Mouse (Mus musculus) activated CD4-positive, CD25-positive, alpha-beta regulatory T cell, adult 4 months (primary cell): ENCODE results near the gene Lctl. TPM values are rescaled to one million over a fixed set of nuclear protein-coding genes. Genes with fewer than 3 reads are reported as not detected.
"Not testable (repeated sequence)": the region's sequence is repeated elsewhere in the genome, so short reads cannot be mapped to it uniquely, and the experiment has no call there.

Experiments used
- ATAC-seq: one replicate; pipeline ENCODE4 v1.8.0; 2017
- polyA plus RNA-seq, 2 experiments: library from polyadenylated mRNA; unstranded; fragments of 100-300 nt; shearing (Covaris generic); gene quantifications; one replicate each; pipeline ENCODE4 v1.2.1; 2017

The Lctl gene
- polyA plus RNA-seq, 2 experiments from 2014 or later, result not detected

GRCm38 (mm10) chr9:64120584-64121277 is 3.8 kb downstream of the Lctl start:
- ATAC-seq, result no peak

GRCm38 (mm10) chr9:64122601-64123000 is 5.7 kb downstream of the Lctl start:
- no peak for ATAC-seq

- ATAC-seq, result not testable (repeated sequence)
Observed at GRCm38 (mm10) chr9:64124846-64125245, 7.9 kb downstream of the Lctl start.

- ATAC-seq, result no peak
Observed at GRCm38 (mm10) chr9:64125307-64125706, 8.4 kb downstream of the Lctl start.

- ATAC-seq, result no peak
Observed at GRCm38 (mm10) chr9:64126121-64126520, 9.2 kb downstream of the Lctl start.

- no peak for ATAC-seq
Observed at GRCm38 (mm10) chr9:64131623-64132022, 14.7 kb downstream of the Lctl start.

GRCm38 (mm10) chr9:64138896-64139295 is 21.9 kb downstream of the Lctl start:
- ATAC-seq, result not testable (repeated sequence)

- ATAC-seq, result no peak
Observed at GRCm38 (mm10) chr9:64139879-64140278, 22.9 kb downstream of the Lctl start.

- no peak for ATAC-seq
Observed at GRCm38 (mm10) chr9:64156641-64157040, 39.7 kb downstream of the Lctl start.

- ATAC-seq, result no peak
Observed at GRCm38 (mm10) chr9:64160471-64160870, 43.5 kb downstream of the Lctl start.

- ATAC-seq, result not testable (repeated sequence)
Observed at GRCm38 (mm10) chr9:64169967-64170366, 53.0 kb downstream of the Lctl start.

- peak; percentile 38 for ATAC-seq
Observed at GRCm38 (mm10) chr9:64172145-64172815, 55.3 kb downstream of the Lctl start.

GRCm38 (mm10) chr9:64172816-64173665 is 56.1 kb downstream of the Lctl start, which contains the start of the genes Zwilch and Rpl4:
Gene Zwilch (minus strand): TSS chr9:64173104.
Gene Rpl4 (plus strand): TSS chr9:64173375.
- peak; percentile 74 for ATAC-seq

GRCm38 (mm10) chr9:64173666-64174220 is 56.8 kb downstream of the Lctl start:
- no peak for ATAC-seq

GRCm38 (mm10) chr9:64174341-64174740 is 57.4 kb downstream of the Lctl start:
- no peak for ATAC-seq

- ATAC-seq, result no peak
Observed at GRCm38 (mm10) chr9:64174766-64175165, 57.8 kb downstream of the Lctl start.

- no peak for ATAC-seq
Observed at GRCm38 (mm10) chr9:64175378-64175777, 58.4 kb downstream of the Lctl start.

GRCm38 (mm10) chr9:64178610-64178973 is 61.6 kb downstream of the Lctl start:
- peak; percentile 20 for ATAC-seq

- ATAC-seq, result peak; percentile 89
Observed at GRCm38 (mm10) chr9:64178974-64179646, 62.2 kb downstream of the Lctl start, which contains the start of gene Snapc5. Gene Snapc5 (plus strand): TSS chr9:64179274.

GRCm38 (mm10) chr9:64183295-64183694 is 66.3 kb downstream of the Lctl start:
- ATAC-seq, result not testable (repeated sequence)

GRCm38 (mm10) chr9:64184166-64184840 is 67.4 kb downstream of the Lctl start:
- ATAC-seq, result no peak
